Mouse (Mus musculus) neural tube, embryonic 14.5 days (tissue): ENCODE measurements at regions not wholly inside any gene's neighbourhood (a gene's known extent, or its start where the extent isn't known, plus 50 kb on each side); places are given as distances from the start of the nearest gene placed in this dataset.

Experiments used
- ATAC-seq: fragments of 200-750 bp; cut with Nextera tagmentation; 2 replicates; pipeline ENCODE4 v1.8.0; 2017; ENCODE audit warnings: low read depth, mild to moderate bottlenecking, moderate TSS enrichment, moderate library complexity
- H3K27ac ChIP-seq: fragments of 300-500 bp; sonication (generic); 2 replicates; pipeline ENCODE4 v1.5.1; 2014; ENCODE audit warnings: low read depth, mild to moderate bottlenecking, control low read depth, low read length, moderate library complexity, mixed read lengths
- H3K27me3 ChIP-seq: fragments of 300-500 bp; sonication (generic); 2 replicates; pipeline ENCODE4 v1.6.1; 2014; ENCODE audit warnings: low read length; ENCODE audit not compliant: control insufficient read depth, insufficient read depth
- H3K36me3 ChIP-seq: fragments of 300-500 bp; sonication (generic); 2 replicates; pipeline ENCODE4 v1.6.1; 2014; ENCODE audit warnings: low read length, mixed read lengths; ENCODE audit not compliant: control insufficient read depth, insufficient read depth
- H3K4me1 ChIP-seq: fragments of 300-500 bp; sonication (generic); 2 replicates; pipeline ENCODE4 v1.6.1; 2014; ENCODE audit warnings: low read length; ENCODE audit not compliant: control insufficient read depth, insufficient read depth
- H3K4me2 ChIP-seq: fragments of 300-500 bp; sonication (generic); 2 replicates; pipeline ENCODE4 v1.6.1; 2014; ENCODE audit warnings: mild to moderate bottlenecking, low read depth, low read length, control low read depth
- H3K4me3 ChIP-seq: fragments of 300-500 bp; sonication (generic); 2 replicates; pipeline ENCODE4 v1.5.1; 2014; ENCODE audit warnings: low read depth, low read length, control low read depth, mixed read lengths
- H3K9ac ChIP-seq: fragments of 300-500 bp; sonication (generic); replicated peaks from 2 replicates; pipeline ENCODE4 v1.6.1; 2014; ENCODE audit warnings: low read depth, mild to moderate bottlenecking, control low read depth, low read length, mixed read lengths
- H3K9me3 ChIP-seq: fragments of 300-500 bp; sonication (generic); 2 replicates; pipeline ENCODE4 v1.6.1; 2016; ENCODE audit warnings: low read length; ENCODE audit not compliant: control insufficient read depth
- WGBS: fragments of 180-500 bp; shearing (Covaris S2); extraction: QIAGEN DNeasy Blood & Tissue Kit; methylation state at CpG from one replicate; pipeline ENCODE4 v1.1.7; 2014; 5-methylcytosine and 5-hydroxymethylcytosine counted together

GRCm38 (mm10) chr14:62118542-62118953 lies 173.8 kb upstream of the Rnaseh2b start:
- no peaks in the 10 kb centered on the region for H3K4me1 ChIP-seq
- 53% methylated on average over 2 of the region's 2 CpGs for WGBS
- ATAC-seq = no peak
- H3K27me3 ChIP-seq = no peaks in the 10 kb centered on the region
- H3K4me2 ChIP-seq = no peak overlapping the region
- no peaks in the 10 kb centered on the region for H3K36me3 ChIP-seq
- no peak overlapping the region for H3K27ac ChIP-seq
- H3K4me3 ChIP-seq = no peak overlapping the region
- H3K9ac ChIP-seq = no peak overlapping the region
- no peaks in the 10 kb centered on the region for H3K9me3 ChIP-seq

GRCm38 (mm10) chr14:62128918-62129317 lies 163.5 kb upstream of the Rnaseh2b start:
- 86% methylated on average over 6 of the region's 6 CpGs for WGBS
- no peak overlapping the region for H3K9ac ChIP-seq
- no peaks in the 10 kb centered on the region for H3K36me3 ChIP-seq
- H3K4me1 ChIP-seq = no peaks in the 10 kb centered on the region
- ATAC-seq = no peak
- no peak overlapping the region for H3K27ac ChIP-seq
- H3K4me2 ChIP-seq = no peak overlapping the region
- H3K9me3 ChIP-seq = no peaks in the 10 kb centered on the region
- no peaks in the 10 kb centered on the region for H3K27me3 ChIP-seq
- H3K4me3 ChIP-seq = no peak overlapping the region

GRCm38 (mm10) chr14:62132353-62132816 lies 160.0 kb upstream of the Rnaseh2b start:
- WGBS = 73% methylated on average over 8 of the region's 8 CpGs
- no peak overlapping the region for H3K4me2 ChIP-seq
- no peak for ATAC-seq

GRCm38 (mm10) chr14:62137981-62138380 lies 154.4 kb upstream of the Rnaseh2b start:
- no peaks in the 10 kb centered on the region for H3K36me3 ChIP-seq
- 79% methylated on average over 5 of the region's 5 CpGs for WGBS
- no peak overlapping the region for H3K4me3 ChIP-seq
- no peak overlapping the region for H3K9ac ChIP-seq
- no peak overlapping the region for H3K27ac ChIP-seq
- H3K4me1 ChIP-seq = no peaks in the 10 kb centered on the region
- no peaks in the 10 kb centered on the region for H3K27me3 ChIP-seq
- H3K9me3 ChIP-seq = no peaks in the 10 kb centered on the region
- H3K4me2 ChIP-seq = no peak overlapping the region
- ATAC-seq = no peak

More at GRCm38 (mm10) chr14:62132353-62132816, 160.0 kb upstream of the Rnaseh2b start:
- Histone ChIP-seq H3K9ac (no peak overlapping the region), H3K27ac (no peak overlapping the region), H3K4me1 (no peaks in the 10 kb centered on the region), H3K9me3 (no peaks in the 10 kb centered on the region), H3K4me3 (no peak overlapping the region), H3K27me3 (no peaks in the 10 kb centered on the region), H3K36me3 (no peaks in the 10 kb centered on the region)

GRCm38 (mm10) chr14:62144385-62145030 lies 147.9 kb upstream of the Rnaseh2b start:
- H3K4me2 ChIP-seq = no peak overlapping the region
- H3K27ac ChIP-seq = no peak overlapping the region
- no peaks in the 10 kb centered on the region for H3K9me3 ChIP-seq
- WGBS = 85% methylated on average over 17 of the region's 17 CpGs
- H3K4me3 ChIP-seq = no peak overlapping the region
- H3K9ac ChIP-seq = no peak overlapping the region
- no peaks in the 10 kb centered on the region for H3K27me3 ChIP-seq
- no peak for ATAC-seq
- H3K36me3 ChIP-seq = no peaks in the 10 kb centered on the region
- no peaks in the 10 kb centered on the region for H3K4me1 ChIP-seq

- Histone ChIP-seq H3K27ac (no peak overlapping the region), H3K4me3 (no peak overlapping the region), H3K36me3 (no peaks in the 10 kb centered on the region), H3K4me1 (no peaks in the 10 kb centered on the region), H3K4me2 (no peak overlapping the region), H3K9me3 (no peaks in the 10 kb centered on the region), H3K27me3 (no peaks in the 10 kb centered on the region), H3K9ac (no peak overlapping the region)
- no peak for ATAC-seq
- WGBS = 59% methylated on average over 7 of the region's 7 CpGs
Measured at GRCm38 (mm10) chr14:62157038-62157716, 135.2 kb upstream of the Rnaseh2b start.

GRCm38 (mm10) chr14:62159690-62160089 lies 132.7 kb upstream of the Rnaseh2b start:
- 71% methylated on average over 2 of the region's 2 CpGs for WGBS
- no peak overlapping the region for H3K4me2 ChIP-seq
- H3K4me1 ChIP-seq = no peaks in the 10 kb centered on the region
- H3K27me3 ChIP-seq = no peaks in the 10 kb centered on the region
- no peak overlapping the region for H3K27ac ChIP-seq
- no peak overlapping the region for H3K9ac ChIP-seq
- no peak overlapping the region for H3K4me3 ChIP-seq
- H3K36me3 ChIP-seq = no peaks in the 10 kb centered on the region
- no peak for ATAC-seq
- no peaks in the 10 kb centered on the region for H3K9me3 ChIP-seq

- no peaks in the 10 kb centered on the region for H3K4me1 ChIP-seq
- H3K9ac ChIP-seq = no peak overlapping the region
- no peak overlapping the region for H3K27ac ChIP-seq
- H3K36me3 ChIP-seq = no peaks in the 10 kb centered on the region
- H3K27me3 ChIP-seq = no peaks in the 10 kb centered on the region
- H3K4me3 ChIP-seq = no peak overlapping the region
- 65% methylated on average over 12 of the region's 12 CpGs for WGBS
- no peak for ATAC-seq
- H3K9me3 ChIP-seq = no peaks in the 10 kb centered on the region
- no peak overlapping the region for H3K4me2 ChIP-seq
Measured at GRCm38 (mm10) chr14:62163120-62163796, 129.1 kb upstream of the Rnaseh2b start.

GRCm38 (mm10) chr14:62164918-62165317 lies 127.5 kb upstream of the Rnaseh2b start:
- Histone ChIP-seq H3K9ac (no peak overlapping the region), H3K27ac (no peak overlapping the region), H3K9me3 (no peaks in the 10 kb centered on the region), H3K27me3 (no peaks in the 10 kb centered on the region), H3K4me1 (no peaks in the 10 kb centered on the region), H3K4me2 (no peak overlapping the region), H3K4me3 (no peak overlapping the region), H3K36me3 (no peaks in the 10 kb centered on the region)
- 81% methylated on average over 4 of the region's 4 CpGs for WGBS
- no peak for ATAC-seq
